Mouse (Mus musculus) C2C12 (cell line): ENCODE measurements around the gene Des.

Experiments used
- CEBPB ChIP-seq: IDR thresholded peaks from one replicate; pipeline ENCODE4 v1.6.1; 2011; ENCODE audit warnings: low read depth, mild to moderate bottlenecking, control low read depth, moderate library complexity
- CTCF ChIP-seq: IDR thresholded peaks from one replicate; pipeline ENCODE4 v1.5.1; 2011; ENCODE audit not compliant: control insufficient read depth, insufficient read depth, insufficient read length
- MAX ChIP-seq: IDR thresholded peaks from one replicate; pipeline ENCODE4 v1.6.1; 2011; ENCODE audit warnings: mild to moderate bottlenecking, control low read depth
- MYOD1 ChIP-seq: IDR thresholded peaks from one replicate; pipeline ENCODE4 v1.6.1; 2011; ENCODE audit warnings: low read depth; ENCODE audit not compliant: control insufficient read depth, insufficient read length
- MYOG ChIP-seq: IDR thresholded peaks from one replicate; pipeline ENCODE4 v1.6.1; 2011; ENCODE audit not compliant: control insufficient read depth, insufficient read length; ENCODE audit errors: extremely low read depth

GRCm38 (mm10) chr1:75407056-75407455, 46.9 kb downstream of the Des start:
- TF ChIP-seq CTCF (no peak), MYOG (no peak), MYOD1 (no peak), MAX (no peak), CEBPB (no peak)
